Mouse (Mus musculus): ENCODE measurements at regions not wholly inside any gene's neighbourhood (a gene's known extent, or its start where the extent isn't known, plus 50 kb on each side); places are given as distances from the start of the nearest gene placed in this dataset.

DNA sequence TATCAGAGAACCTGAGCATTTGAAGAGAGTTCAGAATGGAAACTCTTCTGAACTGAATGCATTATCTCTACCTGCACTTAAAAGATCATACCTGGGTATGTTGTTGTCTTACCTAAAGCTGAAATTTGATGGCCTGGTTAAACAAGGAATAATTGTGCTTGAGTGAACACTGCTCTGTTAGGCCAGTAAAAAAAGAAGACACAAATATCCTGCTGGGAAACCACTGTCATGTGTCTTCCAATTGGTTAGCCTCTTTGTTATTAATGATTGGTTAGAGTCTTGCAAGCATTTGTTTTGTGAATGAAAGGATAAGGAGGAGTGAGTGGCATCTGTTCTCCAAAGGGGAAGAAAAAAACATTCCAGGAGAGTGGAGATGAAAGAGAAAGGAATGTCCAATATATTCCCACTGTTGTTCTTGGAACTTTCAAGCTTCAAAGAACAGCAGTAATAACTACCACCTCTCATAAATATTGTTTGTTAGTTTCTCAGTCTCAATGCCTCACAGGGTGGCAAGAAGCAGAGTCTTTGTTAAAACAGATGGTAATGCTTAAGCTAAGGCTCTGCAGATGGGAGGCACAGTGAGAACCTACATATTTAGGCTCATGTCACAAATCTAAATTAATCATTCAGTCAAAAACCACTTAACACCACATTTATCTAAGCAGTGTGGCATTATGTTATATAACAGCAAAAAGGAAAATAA, 165.5 kb downstream of the Dsel start:
- no peak for TF ChIP-seq POU5F1 (IDR thresholded peaks at IDR 0.05; ENCODE audit: borderline replicate concordance, low read length)
- no peak for TF ChIP-seq CTCF (conservative IDR thresholded peaks at IDR 0.05; ENCODE audit: low read length)
- TF ChIP-seq NANOG (IDR thresholded peaks at IDR 0.05; ENCODE audit: borderline replicate concordance, low read length): no peak

Data from E14TG2a.4 (cell line).